Mouse (Mus musculus) spleen, adult 2 months (tissue): ENCODE results near the gene Rin2. TPM values are rescaled to one million over a fixed set of nuclear protein-coding genes. Genes with fewer than 3 reads are reported as not detected.

ENCODE experiments used
- DNase-seq, 2 experiments: peaks; one replicate each; pipeline versions ENCODE4 v3.0.0 to v3.0.0-alpha.2; 2012 to 2021; ENCODE audit warnings: low spot score in 2 of 2, low read depth in 1 of 2
- H3K27ac ChIP-seq: fragments of 200-500 bp; 2 replicates; pipeline ENCODE4 v1.5.1; 2012; ENCODE audit warnings: low read length, inconsistent platforms; ENCODE audit not compliant: insufficient read depth
- H3K27me3 ChIP-seq: fragments of 200-500 bp; 2 replicates; pipeline ENCODE4 v1.6.1; 2012; ENCODE audit warnings: mild to moderate bottlenecking, moderate library complexity, low read length, inconsistent platforms; ENCODE audit not compliant: control insufficient read depth, insufficient read depth
- H3K36me3 ChIP-seq: fragments of 200-500 bp; 2 replicates; pipeline ENCODE4 v1.6.1; 2012; ENCODE audit warnings: mild to moderate bottlenecking, low read length, inconsistent platforms; ENCODE audit not compliant: control insufficient read depth, insufficient read depth
- H3K4me1 ChIP-seq: fragments of 200-500 bp; 2 replicates; pipeline ENCODE4 v1.6.1; 2011; ENCODE audit warnings: inconsistent platforms; ENCODE audit not compliant: control insufficient read depth, insufficient read depth, insufficient read length
- H3K4me3 ChIP-seq: fragments of 200-500 bp; 2 replicates; pipeline ENCODE4 v1.5.1; 2011; ENCODE audit warnings: mild to moderate bottlenecking, inconsistent platforms; ENCODE audit not compliant: insufficient read depth, insufficient read length; ENCODE audit errors: extremely low read depth
- CTCF ChIP-seq: fragments of 200-500 bp; IDR thresholded peaks from 2 replicates; pipeline ENCODE4 v1.5.1; 2011; ENCODE audit warnings: mild to moderate bottlenecking, inconsistent platforms; ENCODE audit not compliant: insufficient read depth, insufficient read length, insufficient replicate concordance; ENCODE audit errors: extremely low read depth
- POLR2A ChIP-seq: fragments of 200-500 bp; IDR thresholded peaks from 2 replicates; pipeline ENCODE4 v1.6.1; 2011; ENCODE audit warnings: low read depth, low read length, inconsistent platforms
- WGBS: fragments of 180-500 bp; shearing (Covaris S2); methylation state at CpG from one replicate; pipeline ENCODE4 v1.1.7; 2018; 5-methylcytosine and 5-hydroxymethylcytosine counted together
- polyA plus RNA-seq: library from polyadenylated mRNA; depleted of rRNA; stranded (reverse); fragments of >200 nt; gene quantifications from 2 replicates; pipeline ENCODE4 v1.2.3, GENCODE M21; 2012

Gene Rin2
- polyA plus RNA-seq, 1 experiment: 2.2 TPM

DNA sequence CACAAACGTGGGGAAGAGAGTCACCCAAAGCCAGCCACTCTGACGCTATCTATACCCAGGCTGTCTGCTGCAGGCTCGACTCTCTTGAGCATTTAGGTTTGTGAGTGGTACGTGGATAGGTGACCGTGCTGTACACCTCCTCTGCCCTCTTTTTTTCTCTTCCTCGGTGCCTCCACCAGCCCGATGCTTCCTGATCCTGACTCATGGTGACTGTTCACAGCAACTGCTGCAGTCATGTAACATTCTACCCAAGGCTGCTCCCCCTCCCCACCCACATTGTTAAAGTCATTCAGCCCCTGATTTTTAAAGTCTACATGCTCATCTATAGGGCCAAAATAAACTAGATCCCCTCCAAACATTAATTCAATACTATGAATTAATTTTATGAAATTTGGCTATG is 54.4 kb downstream of the Rin2 start:
- Histone ChIP-seq H3K4me1 (no peaks in the 10 kb centered on the region), H3K27ac (no peak overlapping the region), H3K27me3 (no peaks in the 10 kb centered on the region), H3K4me3 (no peak overlapping the region), H3K36me3 (no peaks in the 10 kb centered on the region)
- DNase-seq: no peak
- WGBS: 63% methylated on average over 7 of the region's 7 CpGs
- TF ChIP-seq CTCF (no peak), POLR2A (no peak)

DNA sequence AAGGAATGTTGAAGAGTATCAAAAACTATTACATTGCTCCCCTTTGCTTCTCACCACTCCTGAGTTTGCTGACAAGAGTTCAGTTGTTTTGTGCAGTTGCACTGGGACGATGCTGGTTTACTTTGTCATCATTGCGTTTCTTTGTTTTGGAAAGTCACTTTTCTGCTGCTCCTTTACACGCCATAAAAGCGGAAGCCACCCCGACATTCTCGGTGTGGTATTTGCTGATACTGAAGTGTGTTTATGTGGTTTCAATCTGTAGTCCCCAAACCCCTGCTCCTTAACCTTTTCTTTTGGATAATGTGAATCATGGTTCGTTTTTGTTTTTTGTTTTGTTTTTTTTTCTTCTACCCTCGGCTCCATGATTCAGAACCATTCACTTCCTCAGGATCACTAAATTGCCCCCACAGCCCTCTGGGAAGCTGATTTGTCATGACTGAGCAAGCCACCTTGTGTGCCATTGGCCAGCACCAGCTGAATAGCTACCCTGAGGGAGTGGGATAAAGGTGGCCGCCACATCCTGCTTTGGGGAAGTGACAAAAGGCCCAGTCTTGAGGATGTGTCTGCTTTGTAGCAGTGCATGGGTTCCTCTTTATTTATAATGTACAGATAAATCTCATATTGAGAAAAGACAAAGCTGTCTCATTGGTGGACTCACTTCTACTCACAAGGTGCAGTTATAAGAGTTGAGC is 55.3 kb downstream of the Rin2 start:
- H3K4me3 ChIP-seq: no peak overlapping the region
- H3K27ac ChIP-seq: no peak overlapping the region
- no peaks in the 10 kb centered on the region for H3K36me3 ChIP-seq
- WGBS: 41% methylated on average over 9 of the region's 9 CpGs
- H3K4me1 ChIP-seq: no peaks in the 10 kb centered on the region
- TF ChIP-seq POLR2A: no peak
- no peak for TF ChIP-seq CTCF
- DNase-seq: no peak
- no peaks in the 10 kb centered on the region for H3K27me3 ChIP-seq

DNA sequence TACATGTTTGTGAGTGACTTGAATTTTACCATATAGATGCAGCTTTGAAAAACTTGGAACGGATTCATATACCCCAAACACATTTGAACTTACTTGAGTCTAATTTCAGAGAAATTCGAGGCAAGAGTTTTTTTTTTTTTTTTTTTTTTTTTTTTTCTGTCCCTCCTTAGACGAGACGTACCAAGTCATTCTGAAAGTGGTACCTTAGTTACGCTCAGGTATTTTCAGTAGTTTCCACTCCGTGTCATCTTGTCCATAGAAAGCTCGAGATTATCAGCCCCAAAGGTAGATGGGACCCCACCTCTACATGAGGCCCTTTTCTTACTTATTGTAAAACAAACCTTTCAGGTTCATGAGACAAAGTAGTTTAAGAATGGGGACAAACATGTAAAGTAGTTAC is 55.9 kb downstream of the Rin2 start:
- Histone ChIP-seq H3K27me3 (no peaks in the 10 kb centered on the region), H3K4me1 (no peaks in the 10 kb centered on the region), H3K4me3 (no peak overlapping the region), H3K27ac (no peak overlapping the region), H3K36me3 (no peaks in the 10 kb centered on the region)
- no peak for DNase-seq
- TF ChIP-seq CTCF (no peak), POLR2A (no peak)
- WGBS: 79% methylated on average over 7 of the region's 7 CpGs

DNA sequence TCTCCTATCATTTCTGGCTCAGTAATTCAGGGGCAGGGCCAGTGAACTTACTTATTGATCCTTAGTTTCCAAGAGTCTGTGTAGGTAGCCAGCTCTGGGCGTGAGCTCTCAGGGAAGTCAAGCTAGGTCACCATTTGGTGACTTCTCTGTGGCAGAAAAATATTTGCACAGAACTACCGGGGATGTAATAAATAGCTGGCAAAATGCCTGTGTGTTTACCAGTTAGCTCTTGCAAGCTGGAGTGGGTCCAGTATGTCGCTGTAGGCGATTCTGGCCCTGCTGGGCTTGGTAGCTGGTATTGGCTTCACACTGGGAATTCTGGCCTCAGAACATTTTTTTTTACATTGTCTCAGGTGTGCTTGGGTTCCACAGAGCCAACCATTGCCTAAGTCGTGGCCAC is 60.1 kb downstream of the Rin2 start:
- Histone ChIP-seq H3K27me3 (no peaks in the 10 kb centered on the region), H3K36me3 (no peaks in the 10 kb centered on the region)
- DNase-seq: no peak

DNA sequence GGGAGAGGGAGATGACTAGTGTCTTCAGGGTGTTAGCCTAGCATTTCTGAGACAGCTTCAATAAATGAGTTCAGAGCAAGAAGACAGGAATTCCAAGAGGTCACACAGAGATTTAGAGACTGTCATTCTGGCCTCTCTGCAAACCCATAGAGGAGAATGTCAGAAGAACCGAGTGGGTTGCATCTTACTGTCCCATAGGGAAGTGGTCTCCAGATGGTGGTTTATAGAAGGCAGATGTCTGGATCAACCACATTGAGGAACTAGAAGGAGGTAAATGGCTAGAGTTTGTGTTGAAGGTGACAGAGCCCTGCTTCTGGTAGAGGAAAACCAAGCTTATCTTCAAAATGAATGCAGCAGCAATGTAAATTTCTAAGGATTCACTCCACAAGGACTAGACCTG is 61.5 kb downstream of the Rin2 start:
- TF ChIP-seq POLR2A (no peak), CTCF (no peak)
- Histone ChIP-seq H3K27ac (no peak overlapping the region), H3K27me3 (no peaks in the 10 kb centered on the region), H3K4me1 (no peaks in the 10 kb centered on the region), H3K4me3 (no peak overlapping the region), H3K36me3 (no peaks in the 10 kb centered on the region)
- DNase-seq: no peak
- WGBS: 11% methylated on average over 1 of the region's 1 CpGs

More for the DNA sequence above, 60.1 kb downstream of the Rin2 start:
- no peak overlapping the region for H3K4me3 ChIP-seq
- WGBS: 84% methylated on average over 5 of the region's 5 CpGs
- TF ChIP-seq CTCF: no peak
- no peak for TF ChIP-seq POLR2A
- no peak overlapping the region for H3K27ac ChIP-seq
- no peaks in the 10 kb centered on the region for H3K4me1 ChIP-seq

DNA sequence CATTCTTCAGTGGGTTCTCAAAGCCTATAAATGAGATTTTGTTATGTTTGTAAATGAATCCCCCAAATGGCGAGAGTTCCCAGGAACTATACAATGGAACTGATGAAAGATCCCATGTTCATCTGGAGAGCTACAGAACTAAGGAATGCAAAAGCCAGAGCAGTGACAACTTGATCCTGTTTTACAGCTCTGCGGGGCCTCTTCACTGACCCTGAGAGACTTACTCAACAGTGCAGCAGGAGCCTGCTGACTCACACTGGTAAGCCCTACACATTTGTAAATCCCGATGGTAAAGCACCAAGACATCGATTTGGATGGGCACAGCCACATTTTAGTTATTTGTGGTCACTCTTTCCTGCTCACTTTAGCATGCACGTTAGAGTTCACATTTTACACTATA is 62.2 kb downstream of the Rin2 start:
- Histone ChIP-seq H3K4me1 (no peaks in the 10 kb centered on the region), H3K27ac (no peak overlapping the region), H3K27me3 (no peaks in the 10 kb centered on the region), H3K4me3 (no peak overlapping the region), H3K36me3 (no peaks in the 10 kb centered on the region)
- TF ChIP-seq CTCF: no peak
- DNase-seq: no peak
- WGBS: 48% methylated on average over 5 of the region's 5 CpGs

DNA sequence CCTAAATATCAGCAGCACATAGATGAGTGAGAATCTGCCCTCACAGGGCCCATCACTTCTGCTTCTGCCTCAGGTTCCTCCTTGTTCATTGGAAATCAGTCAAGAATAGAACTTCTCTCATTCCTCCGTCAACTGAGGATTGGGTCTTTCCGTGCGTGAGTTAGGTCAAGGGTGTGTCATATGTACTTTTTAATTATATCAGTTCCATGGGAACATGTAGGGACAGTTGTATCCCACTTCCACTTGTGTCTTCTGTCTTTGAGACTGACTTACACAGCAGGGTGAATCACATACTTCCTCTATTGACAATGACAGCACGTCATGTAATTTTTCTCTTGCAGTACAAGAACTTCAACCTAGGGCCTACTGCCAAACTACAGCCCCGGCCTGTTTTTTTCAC is 65.7 kb downstream of the Rin2 start:
- Histone ChIP-seq H3K4me3 (no peak overlapping the region), H3K27me3 (no peaks in the 10 kb centered on the region), H3K4me1 (no peaks in the 10 kb centered on the region), H3K36me3 (no peaks in the 10 kb centered on the region), H3K27ac (no peak overlapping the region)
- 71% methylated on average over 5 of the region's 5 CpGs for WGBS
- DNase-seq: no peak
- TF ChIP-seq CTCF: no peak
- no peak for TF ChIP-seq POLR2A
